Mouse (Mus musculus) myocyte (in vitro differentiated cells): Measurements from ENCODE around the gene Surf4. TPM values are rescaled to one million over a fixed set of nuclear protein-coding genes. Genes with fewer than 3 reads are reported as not detected.

Experiments
- H3K27me3 ChIP-seq: one replicate; pipeline ENCODE4 v1.6.1; 2011; ENCODE audit not compliant: control insufficient read depth, insufficient read depth, insufficient read length
- H3K36me3 ChIP-seq: one replicate; pipeline ENCODE4 v1.6.1; 2011; ENCODE audit not compliant: control insufficient read depth, insufficient read depth
- H3K4me2 ChIP-seq: one replicate; pipeline ENCODE4 v1.6.1; 2011; ENCODE audit warnings: low read depth, control low read depth
- H3K4me3 ChIP-seq: one replicate; pipeline ENCODE4 v1.5.1; 2011; ENCODE audit warnings: mild to moderate bottlenecking, control low read depth, moderate library complexity
- H3K79me2 ChIP-seq: one replicate; pipeline ENCODE4 v1.6.1; 2011; ENCODE audit not compliant: control insufficient read depth, insufficient read depth
- H3ac ChIP-seq: one replicate; pipeline ENCODE4 v1.6.1; 2011; ENCODE audit not compliant: control insufficient read depth, insufficient read length
- CEBPB ChIP-seq: IDR thresholded peaks from 2 replicates; pipeline ENCODE4 v1.6.1; 2011; ENCODE audit warnings: mild to moderate bottlenecking, moderate library complexity; ENCODE audit not compliant: poor library complexity, insufficient read depth, severe bottlenecking
- E2F4 ChIP-seq: IDR thresholded peaks from one replicate; pipeline ENCODE4 v1.6.1; 2011; ENCODE audit warnings: mild to moderate bottlenecking, control low read depth, moderate library complexity; ENCODE audit not compliant: insufficient read depth
- MAX ChIP-seq: IDR thresholded peaks from one replicate; pipeline ENCODE4 v1.6.1; 2011; ENCODE audit warnings: low read depth, mild to moderate bottlenecking, control low read depth
- MYOD1 ChIP-seq, 3 experiments: IDR thresholded peaks; one replicate each; pipeline ENCODE4 v1.6.1; 2011; ENCODE audit warnings: control low read depth in 2 of 3, low read depth in 2 of 3, mild to moderate bottlenecking in 2 of 3, moderate library complexity in 1 of 3; ENCODE audit not compliant: insufficient read length in 2 of 3, control insufficient read depth in 1 of 3
- MYOG ChIP-seq, 3 experiments: IDR thresholded peaks; one replicate each; pipeline ENCODE4 v1.6.1; 2011; ENCODE audit warnings: control low read depth in 2 of 3, low read depth in 2 of 3, mild to moderate bottlenecking in 2 of 3; ENCODE audit not compliant: insufficient read length in 2 of 3, control insufficient read depth in 1 of 3, insufficient read depth in 1 of 3
- POLR2A ChIP-seq: IDR thresholded peaks from one replicate; pipeline ENCODE4 v1.6.1; 2011; ENCODE audit warnings: low read depth, mild to moderate bottlenecking, control low read depth, moderate library complexity; ENCODE audit not compliant: insufficient read length
- POLR2AphosphoS2 ChIP-seq: IDR thresholded peaks from one replicate; pipeline ENCODE4 v1.6.1; 2011; ENCODE audit warnings: low read depth, control low read depth; ENCODE audit not compliant: insufficient read length
- REST ChIP-seq: IDR thresholded peaks from one replicate; pipeline ENCODE4 v1.6.1; 2011; ENCODE audit warnings: mild to moderate bottlenecking, control low read depth, moderate library complexity; ENCODE audit not compliant: insufficient read depth, insufficient read length
- SRF ChIP-seq: IDR thresholded peaks from one replicate; pipeline ENCODE4 v1.6.1; 2011; ENCODE audit warnings: low read depth; ENCODE audit not compliant: control insufficient read depth, insufficient read length
- TCF12 ChIP-seq: IDR thresholded peaks from one replicate; pipeline ENCODE4 v1.6.1; 2011; ENCODE audit warnings: mild to moderate bottlenecking, control low read depth; ENCODE audit not compliant: poor library complexity, insufficient read depth, severe bottlenecking
- TCF3 ChIP-seq: IDR thresholded peaks from one replicate; pipeline ENCODE4 v1.6.1; 2011; ENCODE audit warnings: low read depth, control low read depth; ENCODE audit not compliant: insufficient read length
- USF1 ChIP-seq: IDR thresholded peaks from one replicate; pipeline ENCODE4 v1.6.1; 2011; ENCODE audit warnings: low read depth, mild to moderate bottlenecking, control low read depth, moderate library complexity
- polyA plus RNA-seq: library from polyadenylated mRNA; unstranded; fragments of >200 nt; fragmentation: generic; extraction: Trizol; gene quantifications from one replicate; pipeline ENCODE4 v1.2.1, GENCODE M21; 2012; ENCODE audit warnings: missing spikeins

Gene Surf4
- polyA plus RNA-seq, 1 experiment = 173 TPM

DNA sequence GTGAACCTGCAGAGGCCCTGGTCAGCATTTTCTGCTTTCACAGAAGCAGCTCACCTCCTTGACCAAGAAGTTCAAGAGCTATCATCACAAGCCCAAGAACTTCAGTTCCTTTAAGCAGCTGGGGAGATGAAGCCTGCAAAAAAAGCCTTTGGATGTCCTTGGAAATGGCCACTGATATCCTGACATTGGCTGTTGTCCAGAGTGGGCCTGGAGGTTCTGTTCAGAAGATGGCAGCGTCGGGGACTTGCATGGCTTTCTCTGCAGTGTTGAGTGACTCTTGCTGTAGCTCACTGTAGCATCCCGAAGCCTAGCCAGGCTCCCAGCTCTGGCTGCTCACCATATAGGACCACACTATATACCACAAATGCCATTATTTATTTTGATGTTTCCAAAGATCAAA, 14.0 kb downstream of the Surf4 start:
- no peak overlapping the region for H3ac ChIP-seq
- H3K4me3 ChIP-seq = no peak overlapping the region
- H3K4me2 ChIP-seq = no peak overlapping the region
- no peaks in the 10 kb centered on the region for H3K27me3 ChIP-seq
- H3K36me3 ChIP-seq = peaks cover 51% of the 10 kb centered on the region
- no peak for TF ChIP-seq REST
- TF ChIP-seq CEBPB = no peak
- no peak for TF ChIP-seq POLR2AphosphoS2
- TF ChIP-seq USF1 = no peak
- TF ChIP-seq TCF3 = no peak
- TF ChIP-seq POLR2A = no peak
- TF ChIP-seq SRF = no peak
- TF ChIP-seq MYOD1 (IDR thresholded peaks at IDR 0.05; ENCODE audit: control insufficient read depth in 1 of 3, insufficient read length in 2 of 3, low read depth in 2 of 3) = no peak
- H3K79me2 ChIP-seq = peaks cover 23% of the 10 kb centered on the region

DNA sequence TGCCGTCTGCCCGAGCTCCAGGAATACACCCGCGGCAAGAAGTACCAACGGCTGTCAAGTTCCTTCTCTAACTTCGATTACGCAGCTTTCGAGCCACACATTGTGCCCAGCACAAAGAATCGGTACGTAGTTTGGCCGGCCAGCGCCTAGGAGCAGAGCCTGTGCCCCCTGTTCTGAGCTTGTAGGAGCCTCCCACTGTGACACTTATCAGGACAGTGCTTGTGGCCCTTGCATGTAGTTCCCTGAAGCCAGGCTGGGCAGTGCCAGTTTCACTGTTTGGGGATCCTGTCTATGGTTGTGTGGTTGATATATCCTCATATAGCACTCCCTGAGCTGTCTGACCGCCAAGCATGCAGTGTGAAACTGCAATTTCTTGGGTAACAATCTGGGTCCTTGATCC, 17.0 kb downstream of the Surf4 start:
- Histone ChIP-seq H3K79me2 (peaks cover 43% of the 10 kb centered on the region), H3K27me3 (no peaks in the 10 kb centered on the region), H3K4me2 (peak overlapping the region; percentile 89), H3K4me3 (peak overlapping the region; percentile 91), H3K36me3 (peaks cover 54% of the 10 kb centered on the region), H3ac (peak overlapping the region; percentile 61)
- TF ChIP-seq MYOD1 (IDR thresholded peaks at IDR 0.05; ENCODE audit: control insufficient read depth in 1 of 3, insufficient read length in 2 of 3, low read depth in 2 of 3) = no peak
- no peak for TF ChIP-seq POLR2A

DNA sequence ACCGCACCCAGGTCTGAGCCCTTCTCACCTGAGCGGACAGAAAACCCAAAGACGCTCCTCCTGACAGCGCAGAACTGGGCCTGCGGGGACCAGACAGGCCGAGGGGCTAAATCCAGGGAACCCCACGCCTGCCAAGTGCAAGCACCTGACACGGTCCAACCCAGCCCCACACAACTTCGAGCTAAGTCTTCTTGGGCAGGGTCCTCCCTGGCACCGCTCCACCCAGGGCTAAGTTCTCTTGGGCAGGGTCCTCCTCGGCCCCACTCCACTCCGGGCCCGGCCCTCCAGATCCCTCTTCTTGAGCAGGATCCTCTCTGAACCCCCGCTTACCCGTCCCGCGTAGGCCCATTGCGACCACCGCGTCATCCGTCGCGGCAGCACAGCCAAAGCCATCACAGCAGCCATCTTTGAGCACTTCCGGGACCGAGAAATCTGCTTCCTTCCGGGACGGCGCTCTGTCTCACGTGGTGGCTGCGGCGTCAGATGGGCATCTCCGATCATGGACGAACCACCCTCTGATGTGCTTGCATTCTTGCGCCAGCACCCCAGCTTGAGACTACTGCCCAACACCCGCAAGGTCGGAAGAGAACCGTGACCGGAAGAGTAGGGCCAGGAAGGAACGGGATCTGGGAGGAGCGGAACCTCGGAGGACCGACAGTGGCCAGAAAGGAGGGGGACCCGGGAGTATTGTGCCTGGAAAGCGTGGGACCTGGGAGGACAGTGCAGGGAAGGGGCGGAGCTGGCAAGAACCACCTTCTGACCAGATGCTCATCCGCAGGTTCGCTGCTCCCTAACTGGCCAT, 17.6 kb downstream of the Surf4 start, which contains the start of the genes Surf2 and Surf1:
Gene Surf2, plus strand, starts transcription at position 441 of the 802 bp plus-strand sequence.
Gene Surf1, minus strand, starts transcription at position 604 of the 802 bp plus-strand sequence.
- Histone ChIP-seq H3K4me3 (peak within 1 kb of the TSS; percentile 91), H3K4me2 (peak within 1 kb of the TSS; percentile 89), H3K79me2 (peaks cover 49% of the 10 kb centered on the region), H3ac (peak within 1 kb of the TSS; percentile 61), H3K36me3 (peaks cover 48% of the 10 kb centered on the region), H3K27me3 (no peaks in the 10 kb centered on the region)
- TF ChIP-seq POLR2A = peak; percentile 94
- no peak for TF ChIP-seq SRF
- no peak for TF ChIP-seq TCF3
- TF ChIP-seq POLR2AphosphoS2 = peak; percentile 72
- TF ChIP-seq MAX = peak; percentile 89
- TF ChIP-seq TCF12 = no peak
- no peak for TF ChIP-seq CEBPB
- TF ChIP-seq USF1 = peak; percentile 90
- TF ChIP-seq MYOG (IDR thresholded peaks at IDR 0.05; ENCODE audit: control insufficient read depth in 1 of 3, insufficient read depth in 1 of 3, insufficient read length in 2 of 3, low read depth in 2 of 3) = no peak

DNA sequence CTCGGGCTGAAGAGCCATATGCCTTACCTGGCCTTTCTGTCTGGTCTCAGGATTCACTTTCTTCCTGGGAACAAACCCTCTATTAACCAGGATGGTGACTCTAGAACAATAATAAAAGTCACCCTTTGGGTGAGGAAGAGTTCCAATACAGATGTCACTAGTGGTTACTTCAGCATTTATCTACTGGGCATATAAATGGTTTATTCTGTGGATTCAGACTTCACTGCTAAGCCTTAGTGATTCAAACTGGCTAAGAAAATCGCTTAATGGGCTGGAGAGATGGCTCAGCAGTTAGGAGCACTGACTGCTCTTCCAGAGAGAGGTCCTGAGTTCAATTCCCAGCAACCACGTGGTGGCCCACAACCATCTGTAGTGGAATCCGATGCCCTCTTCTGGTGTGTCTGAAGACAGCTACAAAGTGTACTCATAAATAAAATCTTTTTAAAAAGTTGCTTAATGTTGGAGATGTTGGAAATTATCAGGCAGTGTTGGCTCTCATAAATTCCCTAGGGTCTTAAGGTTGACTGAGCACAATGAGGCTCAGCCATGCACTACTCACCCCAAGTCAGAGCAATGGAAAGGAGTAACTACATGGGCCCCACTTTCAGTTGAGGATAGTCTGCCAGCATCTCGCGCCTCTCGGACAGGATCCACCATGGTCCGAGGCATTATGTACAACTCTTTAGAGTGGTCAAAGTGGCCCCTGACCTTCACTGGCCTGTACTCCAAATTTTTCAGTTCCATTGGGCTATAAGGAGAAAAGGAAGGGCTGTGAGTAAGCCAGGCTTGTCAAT, 19.4 kb downstream of the Surf4 start:
- peak overlapping the region; percentile 89 for H3K4me2 ChIP-seq
- peak overlapping the region; percentile 91 for H3K4me3 ChIP-seq
- peaks cover 36% of the 10 kb centered on the region for H3K36me3 ChIP-seq
- peaks cover 62% of the 10 kb centered on the region for H3K79me2 ChIP-seq
- TF ChIP-seq CEBPB (no peak), USF1 (peak; percentile 35), POLR2AphosphoS2 (peak; percentile 87), POLR2A (peak; percentile 39), MYOD1 (IDR thresholded peaks at IDR 0.05; ENCODE audit: control insufficient read depth in 1 of 3, insufficient read length in 2 of 3, low read depth in 2 of 3) (no peak), MYOG (IDR thresholded peaks at IDR 0.05; ENCODE audit: control insufficient read depth in 1 of 3, insufficient read depth in 1 of 3, insufficient read length in 2 of 3, low read depth in 2 of 3) (no peak), TCF3 (no peak), MAX (no peak), REST (no peak), E2F4 (no peak), SRF (no peak), TCF12 (no peak)
- H3K27me3 ChIP-seq = no peaks in the 10 kb centered on the region
- no peak overlapping the region for H3ac ChIP-seq
